Mouse (Mus musculus): ENCODE measurements around the gene Tpbgl.

The Tpbgl gene

GRCm38 (mm10) chr7:99578246-99578645 is 48.7 kb downstream of the Tpbgl start:
- no peak for DNase-seq

Measured in thymus, postnatal 14 days (tissue).